Mouse (Mus musculus) retina, embryonic 14.5 days (tissue): ENCODE data around the gene Sult2a3.
"Not testable (repeated sequence)": the region's sequence is repeated elsewhere in the genome, so short reads cannot be mapped to it uniquely, and the experiment has no call there.

Source experiments
- DNase-seq: peaks from one replicate; pipeline ENCODE4 v3.0.0-alpha.2; 2015; ENCODE audit warnings: low spot score

Gene Sult2a3

GRCm38 (mm10) chr7:14122944-14123343 lies at the start of gene Sult2a3:
Gene Sult2a3 (minus strand): TSS chr7:14123044.
- DNase-seq, result no peak

- DNase-seq, result no peak
Measured at GRCm38 (mm10) chr7:14120436-14120835, 2.4 kb downstream of the Sult2a3 start.

- not testable (repeated sequence) for DNase-seq
Measured at GRCm38 (mm10) chr7:14119865-14120264, 3.0 kb downstream of the Sult2a3 start.

GRCm38 (mm10) chr7:14116761-14117160 lies 6.1 kb downstream of the Sult2a3 start:
- no peak for DNase-seq

- DNase-seq, result not testable (repeated sequence)
Measured at GRCm38 (mm10) chr7:14114471-14114870, 8.4 kb downstream of the Sult2a3 start.

GRCm38 (mm10) chr7:14047821-14048220 lies 75.0 kb downstream of the Sult2a3 start:
- DNase-seq, result not testable (repeated sequence)

GRCm38 (mm10) chr7:14030831-14031230 lies 92.0 kb downstream of the Sult2a3 start:
- DNase-seq, result not testable (repeated sequence)
